Mouse (Mus musculus) embryonic facial prominence, embryonic 12.5 days (tissue): ENCODE measurements around the gene Cyp26a1. TPM values are rescaled to one million over a fixed set of nuclear protein-coding genes. Genes with fewer than 3 reads are reported as not detected.

Experiments
- ATAC-seq: fragments of 200-750 bp; cut with Nextera tagmentation; 2 replicates; pipeline ENCODE4 v1.8.0; 2017; ENCODE audit not compliant: insufficient number of reproducible peaks, insufficient read depth, low FRiP score, low TSS enrichment
- H3K27ac ChIP-seq: fragments of 300-500 bp; sonication (generic); 2 replicates; pipeline ENCODE4 v1.5.1; 2016; ENCODE audit warnings: mild to moderate bottlenecking
- H3K27me3 ChIP-seq: fragments of 300-500 bp; sonication (generic); 2 replicates; pipeline ENCODE4 v1.6.1; 2016; ENCODE audit warnings: mild to moderate bottlenecking, moderate library complexity
- H3K36me3 ChIP-seq: fragments of 300-500 bp; sonication (generic); 2 replicates; pipeline ENCODE4 v1.6.1; 2016; ENCODE audit warnings: mild to moderate bottlenecking
- H3K4me1 ChIP-seq: fragments of 300-500 bp; sonication (generic); 2 replicates; pipeline ENCODE4 v1.6.1; 2016
- H3K4me2 ChIP-seq: fragments of 300-500 bp; sonication (generic); replicated peaks from 2 replicates; pipeline ENCODE4 v1.6.1; 2016; ENCODE audit warnings: mild to moderate bottlenecking, moderate library complexity
- H3K4me3 ChIP-seq: fragments of 300-500 bp; sonication (generic); 2 replicates; pipeline ENCODE4 v1.5.1; 2016; ENCODE audit warnings: mild to moderate bottlenecking
- H3K9ac ChIP-seq: fragments of 300-500 bp; sonication (generic); 2 replicates; pipeline ENCODE4 v1.6.1; 2016; ENCODE audit warnings: mild to moderate bottlenecking, moderate library complexity
- H3K9me3 ChIP-seq: fragments of 300-500 bp; sonication (generic); 2 replicates; pipeline ENCODE4 v1.6.1; 2016; ENCODE audit warnings: mild to moderate bottlenecking, moderate library complexity
- WGBS: fragments of 180-500 bp; shearing (Covaris S2); methylation state at CpG from one replicate; pipeline ENCODE4 v1.1.7; 2016; 5-methylcytosine and 5-hydroxymethylcytosine counted together
- polyA plus RNA-seq: library from polyadenylated mRNA; unstranded; fragments of >200 nt; fragmentation: Nextera tagmentation; extraction: Ambion mirVana; gene quantifications from 2 replicates; pipeline ENCODE4 v1.2.1, GENCODE M21; 2016

Gene Cyp26a1
- polyA plus RNA-seq, 1 experiment from 2014 or later = 11.8 TPM

DNA sequence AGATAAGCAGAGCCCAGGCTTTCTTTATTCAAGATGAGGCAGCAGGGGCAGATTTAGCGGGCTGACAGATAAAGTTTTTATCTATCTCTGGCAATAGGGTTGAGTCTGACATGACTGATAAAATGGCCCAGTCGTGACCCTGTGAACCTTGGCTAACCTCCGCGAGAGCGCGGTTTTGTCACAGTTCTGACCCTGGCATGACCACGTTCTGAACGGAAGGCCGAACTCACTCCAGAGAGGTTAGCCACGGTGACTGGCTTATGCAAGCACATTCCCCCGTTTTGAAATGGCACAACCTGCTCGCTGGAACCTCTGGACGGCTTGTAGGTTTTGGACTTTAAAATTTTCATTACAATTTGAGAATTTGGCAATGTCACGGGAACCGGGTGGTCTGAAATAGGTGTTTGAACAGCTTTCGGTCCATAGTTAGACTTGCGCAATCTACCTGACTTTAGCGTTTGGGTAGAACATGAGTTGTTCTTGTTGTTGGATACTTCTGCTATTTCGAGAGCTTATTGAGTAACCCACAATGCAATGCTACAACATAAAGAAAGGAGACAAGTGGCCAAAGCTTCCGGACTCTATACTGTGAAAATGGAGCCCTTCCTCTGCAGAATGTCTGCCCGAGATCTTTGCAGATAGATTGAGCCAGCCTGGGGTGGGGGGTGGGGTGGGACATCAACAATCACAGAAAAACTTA is 4.9 kb downstream of the Cyp26a1 start:
- Histone ChIP-seq H3K4me3 (no peak overlapping the region), H3K27me3 (peaks cover 54% of the 10 kb centered on the region), H3K9ac (no peak overlapping the region), H3K36me3 (no peaks in the 10 kb centered on the region), H3K4me2 (no peak overlapping the region), H3K9me3 (no peaks in the 10 kb centered on the region), H3K27ac (no peak overlapping the region), H3K4me1 (peaks cover 15% of the 10 kb centered on the region; the same call in 1 of the 2 replicates)
- no peak for ATAC-seq
- WGBS = 75% methylated on average over 21 of the region's 21 CpGs

DNA sequence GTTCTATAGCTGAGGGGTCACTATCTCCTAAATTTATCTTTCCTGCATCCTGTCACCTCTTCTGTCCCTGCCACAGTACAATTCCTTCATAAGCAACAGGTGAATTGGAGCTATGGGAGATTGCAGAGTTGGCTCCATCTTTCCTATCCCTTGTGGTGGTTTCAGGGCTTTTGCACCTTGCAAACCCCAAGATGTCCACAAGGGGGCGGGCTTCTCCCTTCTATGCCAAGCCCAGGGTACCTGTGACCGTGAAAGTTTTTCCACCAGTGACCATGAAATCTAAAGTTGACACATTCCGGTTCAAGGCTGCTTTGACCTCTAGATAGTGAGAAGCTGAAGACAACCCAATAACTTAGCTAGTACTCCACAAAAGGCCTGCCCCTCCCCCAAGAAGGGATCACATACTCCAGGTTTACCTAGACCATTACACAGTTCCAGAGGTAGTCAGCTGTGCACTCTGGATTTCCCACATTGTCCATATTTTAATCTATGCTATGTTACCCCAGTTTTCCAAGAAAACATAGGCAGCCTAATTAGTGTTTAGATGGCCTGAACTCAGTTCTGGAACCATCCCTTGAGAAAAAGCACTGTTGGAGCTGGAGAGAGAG is 6.4 kb downstream of the Cyp26a1 start:
- Histone ChIP-seq H3K36me3 (no peaks in the 10 kb centered on the region), H3K9me3 (no peaks in the 10 kb centered on the region), H3K27me3 (peaks cover 45% of the 10 kb centered on the region), H3K4me2 (no peak overlapping the region), H3K9ac (no peak overlapping the region), H3K27ac (no peak overlapping the region), H3K4me3 (no peak overlapping the region), H3K4me1 (0 out of 2 replicates have a peak, but pooled peaks cover under 1% of the 10 kb centered on the region)
- no peak; the same call in 1 of the 2 replicates for ATAC-seq
- 10% methylated on average over 3 of the region's 3 CpGs for WGBS

DNA sequence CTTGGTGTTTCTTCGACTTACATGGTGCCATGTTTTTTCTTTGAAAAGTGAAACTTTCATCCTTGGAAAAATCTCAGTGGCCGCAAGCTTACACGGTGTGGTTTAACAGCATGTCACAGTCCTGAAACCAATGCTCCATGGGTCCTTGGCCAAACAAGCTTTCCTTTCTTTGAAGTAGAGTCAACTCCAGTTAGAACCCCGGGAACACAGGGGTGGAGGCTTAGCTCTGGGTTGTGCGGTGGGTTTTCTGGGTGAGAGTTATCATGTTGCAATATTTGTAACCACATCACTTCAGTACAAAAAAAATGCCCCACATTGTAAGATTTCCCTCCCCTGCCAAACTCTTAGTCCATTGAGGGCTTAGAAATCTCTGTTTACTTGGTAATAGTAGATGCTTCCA is 8.1 kb downstream of the Cyp26a1 start:
- H3K4me1 ChIP-seq = no peaks in the 10 kb centered on the region
- H3K27me3 ChIP-seq = peaks cover 28% of the 10 kb centered on the region
- H3K9me3 ChIP-seq = no peaks in the 10 kb centered on the region
- no peak overlapping the region for H3K4me3 ChIP-seq
- no peaks in the 10 kb centered on the region for H3K36me3 ChIP-seq
- WGBS = 79% methylated on average over 5 of the region's 5 CpGs
- no peak overlapping the region for H3K9ac ChIP-seq
- ATAC-seq = no peak
- no peak overlapping the region for H3K4me2 ChIP-seq
- H3K27ac ChIP-seq = no peak overlapping the region

DNA sequence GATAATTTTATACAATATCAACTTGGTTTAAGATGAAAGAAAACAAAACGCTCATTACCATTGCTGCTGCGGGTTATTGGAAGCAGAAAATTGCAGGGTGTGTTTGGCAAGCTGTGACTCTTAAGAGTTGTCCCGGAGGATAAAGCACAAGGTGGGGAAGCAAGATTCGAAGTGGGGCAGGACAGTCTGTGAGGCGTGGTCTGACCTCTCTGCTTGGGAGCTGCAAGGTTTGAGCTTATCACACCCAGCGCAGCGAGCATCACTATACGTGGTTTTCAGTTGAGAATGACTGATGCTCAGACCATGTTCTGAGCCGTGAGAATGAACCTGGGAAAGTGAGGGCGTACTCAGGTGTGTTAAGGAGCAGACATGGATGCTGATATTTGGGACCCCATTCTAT is 17.1 kb downstream of the Cyp26a1 start:
- Histone ChIP-seq H3K4me2 (no peak overlapping the region), H3K36me3 (no peaks in the 10 kb centered on the region), H3K27me3 (no peaks in the 10 kb centered on the region), H3K9ac (no peak overlapping the region), H3K9me3 (no peaks in the 10 kb centered on the region), H3K27ac (no peak overlapping the region), H3K4me3 (no peak overlapping the region), H3K4me1 (no peaks in the 10 kb centered on the region)
- no peak for ATAC-seq
- WGBS = 72% methylated on average over 10 of the region's 10 CpGs

DNA sequence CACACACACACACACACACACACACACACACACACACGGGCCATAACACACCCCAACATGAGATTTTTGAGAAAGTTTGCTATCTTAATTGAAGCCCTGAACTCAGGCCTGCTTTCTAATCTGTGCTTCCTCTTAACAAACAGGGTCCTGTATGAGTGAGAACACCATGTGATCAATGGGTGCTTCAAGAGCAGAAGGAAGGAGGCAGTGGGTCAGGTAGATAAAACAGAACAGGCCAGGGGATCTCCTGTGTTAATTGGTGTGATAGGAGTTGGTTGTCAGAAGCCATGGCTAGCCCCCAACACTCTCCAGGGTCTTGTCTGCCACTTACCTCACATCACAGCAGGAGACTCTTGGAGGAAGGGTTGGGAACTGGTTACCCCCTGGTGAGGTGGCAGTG is 18.4 kb downstream of the Cyp26a1 start:
- H3K27me3 ChIP-seq = no peaks in the 10 kb centered on the region
- no peak overlapping the region for H3K4me2 ChIP-seq
- no peak overlapping the region for H3K27ac ChIP-seq
- H3K4me1 ChIP-seq = no peaks in the 10 kb centered on the region
- no peak for ATAC-seq
- WGBS = 69% methylated on average over 1 of the region's 1 CpGs
- H3K4me3 ChIP-seq = no peak overlapping the region
- no peaks in the 10 kb centered on the region for H3K36me3 ChIP-seq
- H3K9me3 ChIP-seq = no peaks in the 10 kb centered on the region
- no peak overlapping the region for H3K9ac ChIP-seq

DNA sequence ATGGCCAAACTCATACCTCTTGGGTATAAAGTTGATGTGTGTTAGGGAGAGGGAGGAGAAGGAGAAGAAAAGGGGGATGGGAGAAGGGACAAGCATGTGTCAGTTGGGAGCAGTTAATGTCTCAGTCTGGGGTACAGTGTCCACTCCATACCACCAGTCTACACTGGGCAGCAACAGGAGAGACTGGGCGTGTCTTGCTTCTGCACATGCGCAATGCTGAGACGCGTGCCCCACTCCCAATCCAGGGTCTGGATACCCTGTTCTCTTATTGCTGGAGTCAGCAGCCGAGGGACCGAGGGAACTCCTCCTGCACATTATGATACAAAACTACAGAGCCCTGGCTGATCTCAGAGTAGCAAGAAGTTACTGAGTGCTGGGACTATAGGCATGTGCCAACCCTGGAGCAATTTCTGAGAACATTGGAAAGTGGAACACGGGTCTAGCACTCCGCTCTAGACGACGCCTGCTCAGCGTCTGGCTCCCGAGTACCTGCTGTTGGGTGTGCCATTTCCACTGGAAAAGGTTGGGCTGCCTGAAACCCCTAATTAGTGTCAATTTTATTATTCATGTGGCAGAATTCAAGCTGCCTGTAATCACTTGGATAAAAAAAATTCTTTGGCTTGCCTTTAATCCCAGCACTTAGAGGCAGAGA is 19.1 kb downstream of the Cyp26a1 start:
- 70% methylated on average over 12 of the region's 12 CpGs for WGBS
- no peak overlapping the region for H3K27ac ChIP-seq
- no peaks in the 10 kb centered on the region for H3K36me3 ChIP-seq
- H3K4me2 ChIP-seq = no peak overlapping the region
- no peaks in the 10 kb centered on the region for H3K27me3 ChIP-seq
- H3K4me3 ChIP-seq = no peak overlapping the region
- no peak overlapping the region for H3K9ac ChIP-seq
- H3K9me3 ChIP-seq = no peaks in the 10 kb centered on the region
- no peaks in the 10 kb centered on the region for H3K4me1 ChIP-seq
- ATAC-seq = no peak

DNA sequence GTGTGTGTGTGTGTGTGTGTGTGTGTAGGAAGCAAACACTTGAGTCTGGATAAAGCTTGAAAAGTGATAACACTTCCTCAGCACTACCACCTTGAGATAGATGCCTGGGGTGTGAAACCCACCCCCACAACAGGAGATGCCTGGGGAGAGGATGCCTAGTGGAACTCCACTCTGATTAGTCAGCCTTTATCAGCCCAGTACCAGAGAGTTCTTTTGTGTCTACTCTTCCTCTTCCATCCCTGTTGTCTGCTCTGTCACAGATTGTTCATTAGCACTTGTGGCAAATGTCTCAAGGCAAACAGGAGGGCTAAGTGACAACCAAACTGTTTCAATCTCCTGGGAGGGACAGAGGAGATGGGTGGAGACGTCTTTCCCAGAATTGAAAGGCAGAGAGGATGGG is 21.6 kb downstream of the Cyp26a1 start:
- Histone ChIP-seq H3K36me3 (no peaks in the 10 kb centered on the region), H3K27ac (no peak overlapping the region), H3K4me1 (no peaks in the 10 kb centered on the region), H3K9me3 (no peaks in the 10 kb centered on the region), H3K4me2 (no peak overlapping the region), H3K4me3 (no peak overlapping the region), H3K27me3 (no peaks in the 10 kb centered on the region), H3K9ac (no peak overlapping the region)
- 35% methylated on average over 1 of the region's 1 CpGs for WGBS
- ATAC-seq = no peak

DNA sequence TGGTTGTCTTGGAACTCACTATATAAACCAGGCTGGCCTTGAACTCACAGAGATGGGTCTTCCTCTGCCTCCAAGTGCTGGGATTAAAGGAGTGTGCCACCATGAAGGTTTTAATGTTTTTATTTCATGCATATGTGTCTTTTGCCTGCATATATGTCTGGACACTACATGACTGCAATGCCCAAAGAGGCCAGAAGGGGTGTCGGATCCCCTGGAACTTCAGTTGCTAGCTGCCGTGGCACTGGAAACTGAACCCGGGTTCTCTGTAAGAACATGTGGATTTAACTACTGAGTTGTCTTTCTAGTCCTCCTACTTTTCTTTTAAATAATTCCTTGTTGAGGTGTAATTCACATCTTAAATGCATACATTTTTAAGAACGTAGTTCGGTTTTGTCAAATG is 27.0 kb downstream of the Cyp26a1 start:
- H3K4me2 ChIP-seq = no peak overlapping the region
- H3K27me3 ChIP-seq = no peaks in the 10 kb centered on the region
- H3K36me3 ChIP-seq = no peaks in the 10 kb centered on the region
- 95% methylated on average over 5 of the region's 5 CpGs for WGBS
- no peak overlapping the region for H3K9ac ChIP-seq
- H3K4me3 ChIP-seq = no peak overlapping the region
- H3K27ac ChIP-seq = no peak overlapping the region
- H3K4me1 ChIP-seq = no peaks in the 10 kb centered on the region
- no peaks in the 10 kb centered on the region for H3K9me3 ChIP-seq
- ATAC-seq = no peak

DNA sequence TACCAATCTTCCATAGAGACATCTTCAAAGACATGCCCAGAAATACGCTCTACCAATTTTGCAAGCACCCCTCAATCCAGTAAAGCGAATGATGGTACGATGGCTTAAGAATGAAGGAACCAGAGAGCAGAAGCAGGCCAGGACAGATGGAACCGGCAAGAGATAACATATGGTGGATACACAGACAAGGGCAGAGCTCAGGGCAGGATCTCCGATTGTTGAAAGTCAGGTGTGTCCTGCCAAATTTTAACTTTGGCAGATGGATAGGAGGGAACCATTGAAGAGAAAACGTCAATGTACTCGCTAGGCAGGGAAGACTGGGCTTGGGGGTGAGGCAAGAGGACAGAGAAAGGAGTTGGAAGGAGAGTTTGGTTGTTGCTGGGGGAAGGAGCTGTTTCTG is 29.0 kb downstream of the Cyp26a1 start:
- no peaks in the 10 kb centered on the region for H3K9me3 ChIP-seq
- no peak for ATAC-seq

DNA sequence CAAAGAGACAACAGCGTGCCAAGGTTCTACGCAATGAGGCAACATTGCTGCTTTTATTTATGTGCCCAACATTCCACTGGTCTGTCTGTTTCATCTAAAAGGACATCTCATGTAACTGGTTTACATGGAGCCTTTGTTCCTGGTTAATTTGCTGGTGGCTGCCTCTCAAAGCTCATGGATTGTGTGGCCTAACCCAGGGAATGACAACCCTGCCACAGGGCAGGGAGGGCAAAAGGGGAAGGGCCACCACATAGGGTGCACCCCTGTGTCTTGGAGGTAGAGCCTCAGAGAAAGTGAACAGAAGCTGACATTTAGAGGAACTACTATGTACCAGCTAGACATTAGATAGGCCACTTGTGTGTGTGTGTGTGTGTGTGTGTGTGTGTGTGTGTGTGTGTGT is 29.8 kb downstream of the Cyp26a1 start:
- no peak overlapping the region for H3K4me3 ChIP-seq
- ATAC-seq = no peak
- WGBS = 89% methylated on average over 2 of the region's 2 CpGs

More for the DNA sequence above, 29.0 kb downstream of the Cyp26a1 start:
- Histone ChIP-seq H3K27ac (no peak overlapping the region), H3K4me1 (no peaks in the 10 kb centered on the region), H3K4me2 (no peak overlapping the region), H3K4me3 (no peak overlapping the region), H3K9ac (no peak overlapping the region), H3K27me3 (no peaks in the 10 kb centered on the region), H3K36me3 (no peaks in the 10 kb centered on the region)
- 90% methylated on average over 7 of the region's 7 CpGs for WGBS

DNA sequence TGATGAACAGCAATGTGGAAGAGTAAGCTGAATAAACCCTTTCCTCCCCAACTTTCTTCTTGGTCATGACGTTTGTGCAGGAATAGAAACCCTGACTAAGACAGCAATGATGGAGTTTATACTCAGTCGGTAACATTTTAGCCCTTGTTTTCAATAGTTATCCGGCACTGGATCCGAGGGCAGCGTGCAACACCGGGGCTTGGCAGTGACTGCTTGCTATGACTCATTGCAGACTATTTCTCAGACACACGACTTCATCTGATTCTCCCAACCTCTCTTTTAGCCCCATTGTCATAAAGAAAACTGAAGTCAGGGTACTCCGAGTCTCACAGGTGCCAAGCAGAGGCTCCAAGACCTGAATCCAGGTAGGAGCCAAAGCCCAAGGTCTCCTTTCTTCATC is 37.8 kb downstream of the Cyp26a1 start:
- Histone ChIP-seq H3K4me3 (no peak overlapping the region), H3K4me1 (no peaks in the 10 kb centered on the region), H3K9ac (no peak overlapping the region), H3K27me3 (no peaks in the 10 kb centered on the region), H3K4me2 (no peak overlapping the region), H3K27ac (no peak overlapping the region), H3K36me3 (no peaks in the 10 kb centered on the region), H3K9me3 (no peaks in the 10 kb centered on the region)
- WGBS = 91% methylated on average over 8 of the region's 8 CpGs
- ATAC-seq = no peak

More for the DNA sequence above, 29.8 kb downstream of the Cyp26a1 start:
- H3K4me2 ChIP-seq = no peak overlapping the region
- no peaks in the 10 kb centered on the region for H3K36me3 ChIP-seq
- no peak overlapping the region for H3K27ac ChIP-seq
- no peaks in the 10 kb centered on the region for H3K9me3 ChIP-seq
- H3K27me3 ChIP-seq = no peaks in the 10 kb centered on the region
- H3K9ac ChIP-seq = no peak overlapping the region
- H3K4me1 ChIP-seq = no peaks in the 10 kb centered on the region

DNA sequence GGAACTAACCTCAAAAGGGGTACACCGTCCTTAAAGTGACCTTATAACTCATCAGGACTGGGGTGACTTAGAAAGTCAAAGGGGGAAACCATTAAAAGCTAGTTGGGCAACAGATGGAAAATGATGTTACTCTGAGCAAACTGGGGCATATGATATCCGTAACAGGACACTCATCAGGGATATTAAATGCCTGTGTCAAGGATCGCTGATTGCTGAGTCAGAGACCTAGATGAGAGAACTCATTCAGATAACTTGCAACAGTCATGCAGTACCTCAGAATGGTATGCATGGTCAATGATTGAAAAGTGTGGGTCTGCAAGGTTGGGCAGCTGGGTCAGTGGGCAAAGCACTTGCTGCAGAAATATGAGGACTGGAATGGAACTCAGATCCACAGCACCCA is 41.0 kb downstream of the Cyp26a1 start:
- Histone ChIP-seq H3K9me3 (no peaks in the 10 kb centered on the region), H3K27ac (no peak overlapping the region), H3K27me3 (no peaks in the 10 kb centered on the region), H3K9ac (no peak overlapping the region), H3K4me3 (no peak overlapping the region), H3K4me2 (no peak overlapping the region), H3K4me1 (no peaks in the 10 kb centered on the region), H3K36me3 (no peaks in the 10 kb centered on the region)
- no peak for ATAC-seq
- 90% methylated on average over 3 of the region's 3 CpGs for WGBS
